Mouse (Mus musculus): ENCODE results near the gene Cyb5r3. TPM values are rescaled to one million over a fixed set of nuclear protein-coding genes. Genes with fewer than 3 reads are reported as not detected.

Cyb5r3 gene
- total RNA-seq, 2 experiments from 2014 or later = 58.4 to 63.1 TPM

DNA sequence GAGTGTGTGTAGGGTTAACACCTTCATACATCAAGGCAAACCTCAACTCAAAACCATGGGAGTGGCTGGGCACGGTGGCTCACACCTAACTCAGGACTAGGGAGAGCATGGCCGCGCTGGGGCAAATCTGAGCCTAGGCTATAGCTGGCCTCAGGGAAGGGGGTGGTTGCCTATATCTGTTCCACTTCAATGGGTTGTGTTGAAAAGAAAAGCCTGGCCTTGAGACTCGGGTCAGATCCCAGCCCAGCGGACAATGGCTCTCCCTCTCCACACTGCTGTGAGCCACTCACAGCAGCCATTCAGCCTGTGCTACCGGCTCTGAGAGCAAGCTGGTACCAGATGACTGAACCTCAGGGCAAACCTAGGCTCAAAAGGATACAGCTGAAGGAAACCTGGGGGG, 57.3 kb downstream of the Cyb5r3 start:
- TF ChIP-seq CTCF (IDR thresholded peaks at IDR 0.05) = no peak
- no peak overlapping the region for H3K4me3 ChIP-seq
- no peak for DNase-seq (ENCODE audit: extremely low spot score in 1 of 2, low spot score in 2 of 2)
- intact Hi-C loops (cut with DNase I) = loop anchor here (5.0 kb wide), 2 partner anchors 58 to 402 kb away; no protein-coding TSS in a partner anchor
- no peak overlapping the region for H3K27ac ChIP-seq

DNA sequence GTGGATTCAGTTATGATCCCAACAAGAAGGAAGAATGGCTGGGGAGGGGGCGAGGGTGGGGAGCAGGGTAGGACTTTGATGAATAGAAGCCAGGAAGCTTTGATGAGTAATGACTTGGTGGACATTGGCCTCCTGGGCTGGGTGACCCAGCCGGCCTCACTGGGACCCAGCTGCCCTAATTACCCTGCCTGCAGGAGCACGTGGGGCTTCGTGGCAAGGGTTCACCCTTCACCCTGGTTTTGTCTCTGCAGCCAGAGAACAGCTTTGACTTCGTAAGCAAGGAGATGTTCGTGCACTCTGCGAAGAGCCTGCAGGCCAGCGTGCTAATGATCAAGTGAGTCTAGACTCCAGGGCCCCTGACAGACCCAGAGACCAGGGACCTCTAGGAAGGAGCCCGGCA, 58.3 kb downstream of the Cyb5r3 start:
- intact Hi-C loops (cut with DNase I) = no loop called here
- Histone ChIP-seq H3K27ac (no peak overlapping the region), H3K4me3 (no peak overlapping the region)
- no peak for DNase-seq (ENCODE audit: extremely low spot score in 1 of 2, low spot score in 2 of 2)
- no peak for TF ChIP-seq CTCF (IDR thresholded peaks at IDR 0.05)

DNA sequence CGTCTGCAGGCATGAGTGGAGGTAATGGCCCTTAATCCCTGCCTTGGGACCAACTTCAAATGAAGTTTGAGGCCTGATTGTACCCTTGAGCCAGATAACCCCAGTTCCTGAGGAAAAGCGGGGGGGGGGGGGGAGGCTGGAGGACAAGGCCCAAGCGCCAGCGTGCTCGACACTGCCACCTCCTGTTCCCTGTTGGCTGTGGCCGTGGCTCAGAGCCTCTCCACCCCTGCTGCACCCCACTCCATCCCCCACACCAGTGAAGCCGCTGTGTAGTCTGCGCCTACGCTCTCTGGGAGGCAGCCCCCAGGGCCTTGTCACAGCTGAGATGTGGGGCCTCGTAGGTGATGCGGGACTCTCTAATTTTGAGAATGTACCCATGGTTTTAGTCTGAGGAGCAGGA, 59.5 kb downstream of the Cyb5r3 start:
- TF ChIP-seq CTCF (IDR thresholded peaks at IDR 0.05) = peak; percentile 62
- Histone ChIP-seq H3K4me3 (no peak overlapping the region), H3K27ac (no peak overlapping the region)
- intact Hi-C loops (cut with DNase I) = loop anchor here (2.0 kb wide), 1 partner anchor 308 kb away; no protein-coding TSS in a partner anchor
- peak; percentile 75 to 76 for DNase-seq (ENCODE audit: extremely low spot score in 1 of 2, low spot score in 2 of 2)

- no peak for TF ChIP-seq CTCF (IDR thresholded peaks at IDR 0.05)
- DNase-seq (ENCODE audit: extremely low spot score in 1 of 2, low spot score in 2 of 2) = no peak
- intact Hi-C loops (cut with DNase I) = loop anchor here (2.0 kb wide), 1 partner anchor 307 kb away; no protein-coding TSS in a partner anchor
Observed at GRCm38 (mm10) chr15:83111874-83112273, 60.5 kb downstream of the Cyb5r3 start.

GRCm38 (mm10) chr15:83111290-83111689, 61.1 kb downstream of the Cyb5r3 start:
- Histone ChIP-seq H3K27ac (no peak overlapping the region), H3K4me3 (no peak overlapping the region)
- intact Hi-C loops (cut with DNase I) = no loop called here
- DNase-seq (ENCODE audit: extremely low spot score in 1 of 2, low spot score in 2 of 2) = no peak
- TF ChIP-seq CTCF (IDR thresholded peaks at IDR 0.05) = no peak

More at GRCm38 (mm10) chr15:83111874-83112273, 60.5 kb downstream of the Cyb5r3 start:
- no peak overlapping the region for H3K4me3 ChIP-seq
- no peak overlapping the region for H3K27ac ChIP-seq

DNA sequence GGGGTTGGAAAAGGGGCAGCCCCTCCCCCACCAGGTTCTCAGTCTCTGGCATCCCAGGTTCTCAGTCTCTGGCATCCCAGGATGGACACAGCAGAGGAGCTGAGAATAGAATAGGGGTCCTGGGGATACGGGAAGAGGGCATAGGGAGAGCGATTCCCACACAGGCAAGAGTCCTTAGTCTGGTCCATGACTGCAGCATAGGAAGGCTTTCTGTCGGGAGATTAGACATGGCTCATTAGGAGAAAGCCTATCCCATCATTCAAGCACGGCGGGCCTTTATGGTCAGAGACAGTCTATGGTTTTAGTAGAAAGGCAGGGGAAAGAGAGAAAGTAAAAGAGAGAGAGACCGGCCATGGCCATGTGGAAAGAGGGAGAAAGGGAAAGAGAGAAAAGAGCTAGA, 64.6 kb downstream of the Cyb5r3 start:
- H3K27ac ChIP-seq = no peak overlapping the region
- DNase-seq (ENCODE audit: extremely low spot score in 1 of 2, low spot score in 2 of 2) = no peak
- no peak for TF ChIP-seq CTCF (IDR thresholded peaks at IDR 0.05)
- intact Hi-C loops (cut with DNase I) = no loop called here
- no peak overlapping the region for H3K4me3 ChIP-seq

- intact Hi-C loops (cut with DNase I) = no loop called here
- H3K4me3 ChIP-seq = no peak overlapping the region
- H3K27ac ChIP-seq = no peak overlapping the region
- no peak for DNase-seq (ENCODE audit: extremely low spot score in 1 of 2, low spot score in 2 of 2)
- no peak for TF ChIP-seq CTCF (IDR thresholded peaks at IDR 0.05)
Observed at GRCm38 (mm10) chr15:83106426-83106825, 66.0 kb downstream of the Cyb5r3 start.

Other genes with a start within 250 kb of the Cyb5r3 start
- 100 to 1,000 TPM; 231 to 245 TPM for gene Tcf20, start 184.7 kb downstream of the Cyb5r3 start, total RNA-seq (2021)
- 1 to 10 TPM; 2.2 to 2.8 TPM for gene Nfam1, start 139.3 kb downstream of the Cyb5r3 start, total RNA-seq (2021)
- 10 to 100 TPM in 1 of 2 experiments, 1 to 10 TPM in 1; 9.0 to 10.2 TPM for gene Serhl, start 83.1 kb downstream of the Cyb5r3 start, total RNA-seq (2021)
- gene Rrp7a, start 49.8 kb downstream of the Cyb5r3 start, total RNA-seq (2021) = 100 to 1,000 TPM; 147 to 159 TPM
- 10 to 100 TPM; 86.5 to 95.1 TPM for gene Poldip3, start 23.2 kb downstream of the Cyb5r3 start, total RNA-seq (2021)
- 1 to 10 TPM; 1.9 to 4.5 TPM for gene A4galt, start 79.2 kb upstream of the Cyb5r3 start, total RNA-seq (2021)
- 10 to 100 TPM; 19.5 to 21.5 TPM for gene Arfgap3, start 177.7 kb upstream of the Cyb5r3 start, total RNA-seq (2021)